Mouse (Mus musculus) MEL (cell line): ENCODE data around the gene Slc25a36. TPM values are rescaled to one million over a fixed set of nuclear protein-coding genes. Genes with fewer than 3 reads are reported as not detected.

Experiments
- DNase-seq: peaks from one replicate; pipeline ENCODE4 v3.0.0; 2011; ENCODE audit warnings: low read depth, low spot score
- H3K27ac ChIP-seq: 2 replicates; pipeline ENCODE4 v1.5.1; 2012; ENCODE audit warnings: low read depth, mild to moderate bottlenecking, control low read depth, low read length, moderate library complexity; ENCODE audit not compliant: control insufficient read depth
- H3K27me3 ChIP-seq, 2 experiments: fragments of 150-350 bp in 1 of 2; sonication (generic) in 1 of 2; 2 replicates each; pipeline ENCODE4 v1.6.1; 2012; ENCODE audit warnings: low read length in 2 of 2, mild to moderate bottlenecking in 2 of 2, improper control_type of control experiment in 1 of 2, moderate library complexity in 1 of 2; ENCODE audit not compliant: insufficient read depth in 2 of 2, control insufficient read depth in 1 of 2
- H3K36me3 ChIP-seq, 2 experiments: 2 replicates each; pipeline ENCODE4 v1.6.1; 2012 to 2014; ENCODE audit warnings: low read length in 2 of 2, improper control_type of control experiment in 1 of 2, inconsistent platforms in 1 of 2, mild to moderate bottlenecking in 1 of 2; ENCODE audit not compliant: insufficient read depth in 2 of 2, control insufficient read depth in 1 of 2
- H3K4me1 ChIP-seq, 2 experiments: fragments of 150-350 bp in 1 of 2; sonication (generic) in 1 of 2; 2 replicates each; pipeline ENCODE4 v1.6.1; 2012; ENCODE audit warnings: low read length in 2 of 2, improper control_type of control experiment in 1 of 2, mild to moderate bottlenecking in 1 of 2; ENCODE audit not compliant: insufficient read depth in 2 of 2, control insufficient read depth in 1 of 2
- H3K4me3 ChIP-seq, 2 experiments: fragments of 150-350 bp in 1 of 2; sonication (generic) in 1 of 2; 2 replicates each; pipeline ENCODE4 v1.5.1; 2012; ENCODE audit warnings: low read depth in 2 of 2, low read length in 2 of 2, mild to moderate bottlenecking in 2 of 2, moderate library complexity in 2 of 2, control low read depth in 1 of 2, improper control_type of control experiment in 1 of 2; ENCODE audit not compliant: control insufficient read depth in 1 of 2, insufficient read depth in 1 of 2
- H3K79me2 ChIP-seq: 2 replicates; pipeline ENCODE4 v1.6.1; 2012; ENCODE audit warnings: mild to moderate bottlenecking, low read length, moderate library complexity; ENCODE audit not compliant: control insufficient read depth, poor library complexity, insufficient read depth
- H3K9ac ChIP-seq: 2 replicates; pipeline ENCODE4 v1.6.1; 2012; ENCODE audit warnings: low read depth, mild to moderate bottlenecking, control low read depth, low read length, moderate library complexity; ENCODE audit not compliant: control insufficient read depth, poor library complexity, severe bottlenecking
- H3K9me3 ChIP-seq: fragments of 150-350 bp; sonication (generic); replicated peaks from 2 replicates; pipeline ENCODE4 v1.6.1; 2012; ENCODE audit warnings: mild to moderate bottlenecking, low read length, improper control_type of control experiment, moderate library complexity; ENCODE audit not compliant: insufficient read depth
- BHLHE40 ChIP-seq: IDR thresholded peaks from 2 replicates; pipeline ENCODE4 v1.6.1; 2012; ENCODE audit warnings: low read depth, mild to moderate bottlenecking, inconsistent platforms, low read length, improper control_type of control experiment, borderline replicate concordance
- CHD1 ChIP-seq: IDR thresholded peaks from 2 replicates; pipeline ENCODE4 v1.6.1; 2012; ENCODE audit warnings: low read depth, mild to moderate bottlenecking, inconsistent platforms, low read length, improper control_type of control experiment
- EP300 ChIP-seq, 2 experiments: IDR thresholded peaks; 2 replicates each; pipeline ENCODE4 v1.6.1; 2011; ENCODE audit warnings: improper control_type of control experiment in 2 of 2, low read length in 2 of 2, low read depth in 1 of 2, mild to moderate bottlenecking in 1 of 2
- ETS1 ChIP-seq: IDR thresholded peaks from 2 replicates; pipeline ENCODE4 v1.6.1; 2012; ENCODE audit warnings: low read depth, mild to moderate bottlenecking, inconsistent platforms, low read length, improper control_type of control experiment, moderate library complexity
- GABPA ChIP-seq: IDR thresholded peaks from 2 replicates; pipeline ENCODE4 v1.6.1; 2012; ENCODE audit warnings: low read depth, mild to moderate bottlenecking, inconsistent platforms, low read length, improper control_type of control experiment, moderate library complexity
- HCFC1 ChIP-seq: IDR thresholded peaks from 2 replicates; pipeline ENCODE4 v1.6.1; 2012; ENCODE audit warnings: low read depth, mild to moderate bottlenecking, inconsistent platforms, low read length, improper control_type of control experiment, moderate library complexity
- JUND ChIP-seq: IDR thresholded peaks from 2 replicates; pipeline ENCODE4 v1.6.1; 2011; ENCODE audit warnings: low read depth, mild to moderate bottlenecking, improper control_type of control experiment, low read length
- KAT2A ChIP-seq: conservative IDR thresholded peaks from 2 replicates; pipeline ENCODE4 v1.6.1; 2012; ENCODE audit warnings: low read depth, low read length, improper control_type of control experiment, inconsistent platforms
- MAX ChIP-seq: IDR thresholded peaks from 2 replicates; pipeline ENCODE4 v1.6.1; 2011; ENCODE audit warnings: low read length, improper control_type of control experiment
- NELFE ChIP-seq: IDR thresholded peaks from 2 replicates; pipeline ENCODE4 v1.6.1; 2011; ENCODE audit warnings: low read depth, low read length, improper control_type of control experiment
- POLR2A ChIP-seq, 2 experiments: IDR thresholded peaks; 2 replicates each; pipeline ENCODE4 v1.6.1; 2011 to 2012; ENCODE audit warnings: low read length in 2 of 2, mild to moderate bottlenecking in 2 of 2, control low read depth in 1 of 2, improper control_type of control experiment in 1 of 2, low read depth in 1 of 2, moderate library complexity in 1 of 2; ENCODE audit not compliant: control insufficient read depth in 1 of 2, insufficient read depth in 1 of 2, poor library complexity in 1 of 2
- SIN3A ChIP-seq: IDR thresholded peaks from 2 replicates; pipeline ENCODE4 v1.6.1; 2012; ENCODE audit warnings: low read length, improper control_type of control experiment, inconsistent platforms
- TAL1 ChIP-seq: IDR thresholded peaks from 2 replicates; pipeline ENCODE4 v1.6.1; 2012; ENCODE audit warnings: mild to moderate bottlenecking, inconsistent platforms, low read length, moderate library complexity, mixed read lengths
- TCF12 ChIP-seq: IDR thresholded peaks from 2 replicates; pipeline ENCODE4 v1.6.1; 2014; ENCODE audit warnings: low read depth, mild to moderate bottlenecking, inconsistent platforms, low read length, improper control_type of control experiment, moderate library complexity
- USF1 ChIP-seq: IDR thresholded peaks from 2 replicates; pipeline ENCODE4 v1.6.1; 2014; ENCODE audit warnings: low read depth, mild to moderate bottlenecking, inconsistent platforms, low read length, improper control_type of control experiment, moderate library complexity
- USF2 ChIP-seq, 2 experiments: IDR thresholded peaks; 2 replicates each; pipeline ENCODE4 v1.6.1; 2011 to 2012; ENCODE audit warnings: improper control_type of control experiment in 2 of 2, low read length in 2 of 2, borderline replicate concordance in 1 of 2, inconsistent platforms in 1 of 2, low read depth in 1 of 2, mild to moderate bottlenecking in 1 of 2; ENCODE audit not compliant: insufficient read depth in 1 of 2
- ZC3H11A ChIP-seq: IDR thresholded peaks from 2 replicates; pipeline ENCODE4 v1.6.1; 2012; ENCODE audit warnings: low read depth, mild to moderate bottlenecking, inconsistent platforms, low read length, improper control_type of control experiment
- ZMIZ1 ChIP-seq: IDR thresholded peaks from 2 replicates; pipeline ENCODE4 v1.6.1; 2012; ENCODE audit warnings: low read depth, mild to moderate bottlenecking, inconsistent platforms, low read length, improper control_type of control experiment, moderate library complexity
- ZNF384 ChIP-seq: IDR thresholded peaks from 2 replicates; pipeline ENCODE4 v1.6.1; 2012; ENCODE audit warnings: low read depth, mild to moderate bottlenecking, inconsistent platforms, low read length, improper control_type of control experiment
- polyA plus RNA-seq, 2 experiments: library from polyadenylated mRNA; stranded (reverse) in 1 of 2; unstranded in 1 of 2; fragments of >175 nt in 1 of 2; fragments of >200 nt in 1 of 2; gene quantifications; 2 replicates each; pipeline versions ENCODE4 v1.2.1 to v1.2.4; 2012; ENCODE audit warnings: low replicate concordance in 2 of 2, low read depth in 1 of 2; ENCODE audit not compliant: insufficient read length in 2 of 2, insufficient read depth in 1 of 2, missing spikeins in 1 of 2
- total RNA-seq: library from RNA; depleted of rRNA; stranded (reverse); fragments of 300-350 nt; gene quantifications from 2 replicates; pipeline ENCODE4 v1.2.3, GENCODE M21; 2012

The Slc25a36 gene
- total and polyA plus RNA-seq, 3 experiments: 11.9 to 13.0 TPM; not detected in 1

- Histone ChIP-seq H3K36me3 (no peaks in the 10 kb centered on the region), H3K27ac (no peak overlapping the region), H3K27me3 (no peaks in the 10 kb centered on the region; a peak in 2 of 4 replicates), H3K9ac (no peak overlapping the region), H3K9me3 (no peaks in the 10 kb centered on the region), H3K79me2 (no peaks in the 10 kb centered on the region), H3K4me3 (no peak overlapping the region), H3K4me1 (no peaks in the 10 kb centered on the region)
- DNase-seq: no peak
- TF ChIP-seq MAX: no peak
- no peak for TF ChIP-seq USF1
- TF ChIP-seq JUND: no peak
- no peak for TF ChIP-seq USF2 (IDR thresholded peaks at IDR 0.05; ENCODE audit: borderline replicate concordance in 1 of 2, insufficient read depth in 1 of 2, low read depth in 1 of 2, low read length in 2 of 2)
- no peak for TF ChIP-seq SIN3A
- no peak for TF ChIP-seq POLR2A (IDR thresholded peaks at IDR 0.05; ENCODE audit: control insufficient read depth in 1 of 2, insufficient read depth in 1 of 2, low read depth in 1 of 2, low read length in 2 of 2, poor library complexity in 1 of 2)
- no peak for TF ChIP-seq GABPA
- no peak for TF ChIP-seq ZNF384
- no peak for TF ChIP-seq CHD1
- TF ChIP-seq HCFC1: no peak
- TF ChIP-seq ZMIZ1: no peak
- no peak for TF ChIP-seq KAT2A
- no peak for TF ChIP-seq TCF12
- no peak for TF ChIP-seq ZC3H11A
- no peak for TF ChIP-seq EP300 (IDR thresholded peaks at IDR 0.05; ENCODE audit: low read depth in 1 of 2, low read length in 2 of 2)
- TF ChIP-seq BHLHE40: no peak
Observed at GRCm38 (mm10) chr9:97142558-97142957, 31.6 kb upstream of the Slc25a36 start.

- TF ChIP-seq JUND (no peak), KAT2A (no peak), USF1 (no peak), TAL1 (no peak), ETS1 (no peak), TCF12 (no peak), NELFE (no peak)
- no peak for DNase-seq
- H3K9ac ChIP-seq: no peak overlapping the region
- no peaks in the 10 kb centered on the region for H3K4me1 ChIP-seq
- no peaks in the 10 kb centered on the region; a peak in 2 of 4 replicates for H3K27me3 ChIP-seq
- H3K4me3 ChIP-seq: no peak overlapping the region
- H3K36me3 ChIP-seq: no peaks in the 10 kb centered on the region
- H3K9me3 ChIP-seq: no peaks in the 10 kb centered on the region
- no peak overlapping the region for H3K27ac ChIP-seq
- no peaks in the 10 kb centered on the region for H3K79me2 ChIP-seq
Observed at GRCm38 (mm10) chr9:97141723-97142122, 30.8 kb upstream of the Slc25a36 start.
